Mouse (Mus musculus): Measurements from ENCODE around the gene Cox5a. TPM values are rescaled to one million over a fixed set of nuclear protein-coding genes. Genes with fewer than 3 reads are reported as not detected.
A peak's percentile ranks its signal among the peaks of the same experiment; 100 is the strongest.

The Cox5a gene
- total and polyA plus RNA-seq, 3 experiments: 1,522 to 2,717 (median 2,350) TPM

DNA sequence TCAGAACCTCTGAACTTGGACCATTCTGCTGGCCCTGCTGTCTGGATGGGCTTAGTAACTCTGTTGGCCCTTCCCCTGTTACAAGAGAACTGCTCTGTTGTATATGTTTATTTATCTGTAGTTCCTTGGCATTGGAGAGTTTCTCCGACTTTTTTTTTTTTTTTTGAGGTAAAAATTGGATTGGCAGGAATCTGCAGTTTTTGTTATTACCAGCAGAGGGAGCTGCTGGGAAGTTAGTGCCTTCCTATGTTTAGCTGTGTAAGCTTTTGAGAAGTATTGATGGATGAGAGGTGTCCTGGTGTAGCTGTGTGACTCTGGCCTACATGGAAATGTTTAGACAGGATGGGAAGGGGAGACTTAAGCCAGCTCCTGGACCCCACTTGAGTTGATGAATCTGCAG, 20.2 kb downstream of the Cox5a start:
- Histone ChIP-seq H3K4me3 (no peak overlapping the region), H3K27me3 (ENCODE audit: control insufficient read depth, insufficient read depth, low read length) (no peaks in the 10 kb centered on the region), H3K27ac (no peak overlapping the region), H3K9ac (ENCODE audit: low read depth, low read length) (no peak overlapping the region), H3K36me3 (ENCODE audit: control insufficient read depth, insufficient read depth, low read length) (no peaks in the 10 kb centered on the region; the same call in 1 of the 2 replicates), H3K79me2 (replicated peaks; ENCODE audit: control insufficient read depth, insufficient read depth, low read length) (no peaks in the 10 kb centered on the region), H3K4me1 (ENCODE audit: control insufficient read depth, insufficient read depth, low read length) (peaks cover 5% of the 10 kb centered on the region)
- DNase-seq: peak; percentile 41 to 47
- TF ChIP-seq CTCF (IDR thresholded peaks at IDR 0.05) (peak; percentile 93), EP300 (IDR thresholded peaks at IDR 0.05; ENCODE audit: insufficient read depth, low read depth, low read length) (no peak), POLR2A (IDR thresholded peaks at IDR 0.05; ENCODE audit: insufficient read depth, low read depth, low read length) (0 out of 2 replicates have a peak, but pooled peaks have one; percentile 10)
- WGBS: 0% methylated on average over 1 of the region's 1 CpGs
- intact Hi-C loops (cut with DNase I): loop anchor here (1.0 to 5.0 kb wide), 4 partner anchors 48 to 221 kb away; partner anchors contain the start of gene Ulk3

DNA sequence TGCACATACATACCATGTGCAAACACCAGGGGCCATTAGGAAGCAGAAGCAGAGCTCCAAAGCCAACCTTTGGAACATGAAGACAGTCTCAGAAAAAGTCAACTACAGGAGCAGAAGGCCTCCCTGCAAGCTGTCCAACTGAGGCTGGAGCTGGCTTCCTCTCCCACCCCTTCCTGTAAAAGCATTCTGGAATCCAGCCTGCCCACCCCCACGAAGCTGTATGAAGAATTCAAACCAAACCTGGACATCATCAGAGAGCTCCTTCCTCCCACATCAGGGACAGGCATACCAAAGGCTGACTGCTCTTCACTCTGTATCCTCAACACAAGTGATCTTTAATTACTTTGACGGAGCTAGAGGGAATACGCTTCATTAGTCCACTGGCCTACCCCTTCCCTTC, 22.9 kb downstream of the Cox5a start:
- intact Hi-C loops (cut with DNase I): loop anchor here (5.0 kb wide), 2 partner anchors 203 to 218 kb away; no protein-coding TSS in a partner anchor

DNA sequence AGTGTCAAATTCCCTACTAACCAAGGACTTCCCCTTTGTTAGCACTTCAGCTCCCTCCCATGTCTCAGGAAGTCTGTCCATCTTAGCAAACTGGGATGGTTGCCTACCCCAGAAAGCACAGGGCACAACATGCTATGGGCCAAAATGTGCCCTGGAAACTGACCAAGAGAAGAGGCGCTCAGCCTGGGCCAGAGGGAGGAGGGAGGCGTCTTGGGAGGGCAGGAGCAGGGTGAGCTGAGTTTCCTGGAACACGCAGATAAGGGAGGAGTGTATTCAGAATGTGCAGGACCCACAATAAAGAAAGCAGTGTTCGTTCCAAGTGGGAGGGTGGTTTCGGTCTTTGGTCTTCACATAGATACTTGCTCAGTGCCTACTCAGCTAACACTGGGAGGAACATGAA, 26.2 kb downstream of the Cox5a start:
- intact Hi-C loops (cut with DNase I): no loop called here

More for the DNA sequence above, 22.9 kb downstream of the Cox5a start:
- H3K79me2 ChIP-seq (replicated peaks; ENCODE audit: control insufficient read depth, insufficient read depth, low read length): no peaks in the 10 kb centered on the region
- H3K9ac ChIP-seq (ENCODE audit: low read depth, low read length): no peak overlapping the region
- no peak overlapping the region for H3K4me3 ChIP-seq
- no peaks in the 10 kb centered on the region for H3K27me3 ChIP-seq (ENCODE audit: control insufficient read depth, insufficient read depth, low read length)
- peaks cover 8% of the 10 kb centered on the region for H3K4me1 ChIP-seq (ENCODE audit: control insufficient read depth, insufficient read depth, low read length)
- TF ChIP-seq CTCF (IDR thresholded peaks at IDR 0.05): no peak
- no peak for TF ChIP-seq EP300 (IDR thresholded peaks at IDR 0.05; ENCODE audit: insufficient read depth, low read depth, low read length)
- H3K27ac ChIP-seq: no peak overlapping the region
- 42% methylated on average over 3 of the region's 3 CpGs for WGBS
- no peaks in the 10 kb centered on the region for H3K36me3 ChIP-seq (ENCODE audit: control insufficient read depth, insufficient read depth, low read length)
- DNase-seq: no peak

DNA sequence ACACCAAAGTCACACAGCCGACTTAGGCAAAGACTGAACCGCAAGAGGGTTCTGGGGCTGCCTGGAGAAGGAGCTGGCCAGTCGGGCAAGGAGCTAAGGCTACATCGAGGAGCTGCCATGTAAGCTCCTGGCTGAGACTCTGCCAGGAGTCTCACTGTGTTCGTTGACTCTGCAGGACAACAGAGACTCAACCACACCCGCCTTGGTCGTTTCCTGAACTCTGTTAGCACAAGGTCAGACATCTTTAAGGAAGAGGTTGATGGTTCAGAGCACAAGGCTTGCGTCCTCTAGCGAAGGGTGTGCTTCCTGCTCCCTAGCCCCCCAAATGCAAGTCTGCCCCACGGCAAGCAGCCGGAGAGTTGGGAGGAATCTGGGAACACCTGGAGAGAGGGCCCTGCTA, 26.8 kb downstream of the Cox5a start:
- peak overlapping the region; percentile 26; the same call in 1 of the 2 replicates for H3K27ac ChIP-seq
- WGBS: 78% methylated on average over 11 of the region's 11 CpGs
- intact Hi-C loops (cut with DNase I): no loop called here
- DNase-seq: no peak
- no peaks in the 10 kb centered on the region; the same call in 1 of the 2 replicates for H3K79me2 ChIP-seq (replicated peaks; ENCODE audit: control insufficient read depth, insufficient read depth, low read length)
- no peak overlapping the region for H3K9ac ChIP-seq (ENCODE audit: low read depth, low read length)
- TF ChIP-seq POLR2A (IDR thresholded peaks at IDR 0.05; ENCODE audit: insufficient read depth, low read depth, low read length) (no peak), CTCF (IDR thresholded peaks at IDR 0.05) (no peak), EP300 (IDR thresholded peaks at IDR 0.05; ENCODE audit: insufficient read depth, low read depth, low read length) (no peak)
- H3K4me3 ChIP-seq: no peak overlapping the region
- H3K4me1 ChIP-seq (ENCODE audit: control insufficient read depth, insufficient read depth, low read length): peaks cover 15% of the 10 kb centered on the region
- peaks cover 4% of the 10 kb centered on the region; the same call in 1 of the 2 replicates for H3K36me3 ChIP-seq (ENCODE audit: control insufficient read depth, insufficient read depth, low read length)
- H3K27me3 ChIP-seq (ENCODE audit: control insufficient read depth, insufficient read depth, low read length): no peaks in the 10 kb centered on the region

More for the DNA sequence above, 26.2 kb downstream of the Cox5a start:
- H3K4me3 ChIP-seq: no peak overlapping the region
- H3K27ac ChIP-seq: peak overlapping the region; percentile 26; the same call in 1 of the 2 replicates
- peak; percentile 60 to 81 for DNase-seq
- H3K4me1 ChIP-seq (ENCODE audit: control insufficient read depth, insufficient read depth, low read length): peaks cover 15% of the 10 kb centered on the region
- 15% methylated on average over 5 of the region's 5 CpGs for WGBS
- H3K9ac ChIP-seq (ENCODE audit: low read depth, low read length): no peak overlapping the region
- peaks cover 4% of the 10 kb centered on the region; the same call in 1 of the 2 replicates for H3K36me3 ChIP-seq (ENCODE audit: control insufficient read depth, insufficient read depth, low read length)
- no peaks in the 10 kb centered on the region; the same call in 1 of the 2 replicates for H3K79me2 ChIP-seq (replicated peaks; ENCODE audit: control insufficient read depth, insufficient read depth, low read length)
- no peaks in the 10 kb centered on the region for H3K27me3 ChIP-seq (ENCODE audit: control insufficient read depth, insufficient read depth, low read length)
- TF ChIP-seq CTCF (IDR thresholded peaks at IDR 0.05) (no peak), EP300 (IDR thresholded peaks at IDR 0.05; ENCODE audit: insufficient read depth, low read depth, low read length) (peak; percentile 62; the same call in 1 of the 2 replicates), POLR2A (IDR thresholded peaks at IDR 0.05; ENCODE audit: insufficient read depth, low read depth, low read length) (peak; percentile 26; the same call in 1 of the 2 replicates)

DNA sequence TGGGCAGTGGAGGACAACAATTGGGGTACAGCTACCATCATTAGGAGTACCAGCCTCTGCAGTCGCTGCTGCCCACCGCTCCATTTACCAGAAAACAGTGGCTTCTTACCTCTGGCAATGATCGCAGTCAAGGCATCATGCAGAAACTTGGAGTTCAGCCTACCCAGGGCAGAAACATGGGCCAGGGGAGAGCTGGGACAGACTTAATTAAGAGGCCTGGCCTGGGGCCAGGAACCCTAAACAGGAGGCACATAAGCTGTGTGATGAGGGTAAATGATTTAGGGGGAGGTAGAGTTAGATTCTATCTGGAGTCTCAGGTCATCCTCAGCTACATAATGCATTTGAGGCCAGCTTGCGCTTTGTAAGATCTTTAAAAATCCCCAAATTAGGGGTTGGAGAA, 28.1 kb downstream of the Cox5a start:
- WGBS: 76% methylated on average over 4 of the region's 4 CpGs
- no peak for TF ChIP-seq CTCF (IDR thresholded peaks at IDR 0.05)
- no peak for TF ChIP-seq POLR2A (IDR thresholded peaks at IDR 0.05; ENCODE audit: insufficient read depth, low read depth, low read length)
- TF ChIP-seq EP300 (IDR thresholded peaks at IDR 0.05; ENCODE audit: insufficient read depth, low read depth, low read length): no peak
- Histone ChIP-seq H3K79me2 (replicated peaks; ENCODE audit: control insufficient read depth, insufficient read depth, low read length) (no peaks in the 10 kb centered on the region; the same call in 1 of the 2 replicates), H3K9ac (ENCODE audit: low read depth, low read length) (no peak overlapping the region), H3K27ac (peak overlapping the region; percentile 61), H3K36me3 (ENCODE audit: control insufficient read depth, insufficient read depth, low read length) (peaks cover 4% of the 10 kb centered on the region; the same call in 1 of the 2 replicates), H3K27me3 (ENCODE audit: control insufficient read depth, insufficient read depth, low read length) (no peaks in the 10 kb centered on the region), H3K4me1 (ENCODE audit: control insufficient read depth, insufficient read depth, low read length) (peaks cover 15% of the 10 kb centered on the region), H3K4me3 (no peak overlapping the region)
- intact Hi-C loops (cut with DNase I): no loop called here
- peak in 1 of 2 experiments; percentile 38 for DNase-seq

DNA sequence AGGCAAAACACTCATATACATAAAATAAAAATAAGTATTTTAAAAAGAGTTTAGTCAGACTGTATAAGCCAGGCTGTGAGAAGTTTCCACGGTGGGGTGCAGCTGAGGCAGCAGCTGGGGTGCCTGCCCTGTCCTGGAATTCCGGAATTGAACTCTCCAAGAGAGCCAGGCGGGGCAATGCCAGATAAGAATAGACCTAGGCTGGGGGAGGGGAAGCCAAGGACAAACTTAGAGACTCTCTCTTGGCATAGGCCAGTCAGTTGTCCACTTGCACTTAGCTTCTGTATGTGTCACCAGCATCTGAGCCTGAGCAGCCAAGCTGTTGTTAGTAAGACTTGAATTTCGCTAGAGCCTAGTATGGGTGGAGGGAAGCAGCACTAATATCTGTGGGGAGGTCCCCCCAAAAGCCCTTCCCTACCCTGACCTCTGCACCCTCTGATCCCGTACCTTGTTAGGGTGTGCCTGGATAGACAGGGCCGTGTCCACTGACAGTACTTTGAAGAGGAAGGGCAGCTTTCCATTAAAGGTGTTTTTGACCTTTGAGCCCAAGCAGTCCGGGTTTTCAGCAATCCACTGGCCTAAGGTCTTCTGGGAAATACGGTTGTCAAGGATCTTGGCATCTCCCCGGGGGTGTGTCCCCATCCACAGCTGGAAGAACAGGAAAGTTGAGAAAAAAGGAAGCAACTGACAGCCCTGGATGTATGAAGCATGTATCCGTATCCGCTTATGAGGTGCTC, 29.2 kb downstream of the Cox5a start:
- H3K4me1 ChIP-seq (ENCODE audit: control insufficient read depth, insufficient read depth, low read length): peaks cover 15% of the 10 kb centered on the region
- H3K79me2 ChIP-seq (replicated peaks; ENCODE audit: control insufficient read depth, insufficient read depth, low read length): no peaks in the 10 kb centered on the region; the same call in 1 of the 2 replicates
- intact Hi-C loops (cut with DNase I): no loop called here
- peak overlapping the region; percentile 61 for H3K27ac ChIP-seq
- H3K4me3 ChIP-seq: no peak overlapping the region
- DNase-seq: peak; percentile 60 to 77
- TF ChIP-seq CTCF (IDR thresholded peaks at IDR 0.05): no peak
- peak; percentile 43 for TF ChIP-seq POLR2A (IDR thresholded peaks at IDR 0.05; ENCODE audit: insufficient read depth, low read depth, low read length)
- peak; percentile 63; the same call in 1 of the 2 replicates for TF ChIP-seq EP300 (IDR thresholded peaks at IDR 0.05; ENCODE audit: insufficient read depth, low read depth, low read length)
- peaks cover 4% of the 10 kb centered on the region; the same call in 1 of the 2 replicates for H3K36me3 ChIP-seq (ENCODE audit: control insufficient read depth, insufficient read depth, low read length)
- H3K9ac ChIP-seq (ENCODE audit: low read depth, low read length): 0 out of 2 replicates have a peak overlapping the region, but pooled peaks have one; percentile 43
- no peaks in the 10 kb centered on the region for H3K27me3 ChIP-seq (ENCODE audit: control insufficient read depth, insufficient read depth, low read length)
- 50% methylated on average over 11 of the region's 11 CpGs for WGBS

All from heart, adult 2 months (tissue).